Mouse (Mus musculus): Measurements from ENCODE around the gene Plekha4. TPM values are rescaled to one million over a fixed set of nuclear protein-coding genes. Genes with fewer than 3 reads are reported as not detected.
A peak's percentile ranks its signal among the peaks of the same experiment; 100 is the strongest.

Plekha4 gene
- 0.12 and 0.36 TPM in 2 replicates for total RNA-seq (2012; rRNA removed)
- polyA plus RNA-seq (2012; ENCODE audit: insufficient read depth in 1 of 2, insufficient read length in 2 of 2, low read depth in 1 of 2, low replicate concordance in 2 of 2, missing spikeins in 1 of 2) = under 1 TPM in 1 of 2 experiments, not detected in 1; 0.65 TPM

- peaks cover 0 to 35% of the 10 kb centered on the region in 2 experiments; a peak in 2 of 4 replicates for H3K36me3 ChIP-seq (ENCODE audit: control insufficient read depth in 1 of 2, insufficient read depth in 2 of 2, low read length in 2 of 2)
- peaks cover 3 to 25% of the 10 kb centered on the region in 2 experiments; a peak in 3 of 4 replicates for H3K4me1 ChIP-seq (ENCODE audit: control insufficient read depth in 1 of 2, insufficient read depth in 2 of 2, low read length in 2 of 2)
- DNase-seq (ENCODE audit: low read depth, low spot score) = peak; percentile 99
- no peak for TF ChIP-seq EP300 (IDR thresholded peaks at IDR 0.05; ENCODE audit: low read depth in 1 of 2, low read length in 2 of 2)
- no peak for TF ChIP-seq ZKSCAN1 (IDR thresholded peaks at IDR 0.05; ENCODE audit: low read depth, low read length)
- TF ChIP-seq GATA1 (IDR thresholded peaks at IDR 0.05; ENCODE audit: low read depth, low read length) = peak; percentile 81
- TF ChIP-seq USF2 (IDR thresholded peaks at IDR 0.05; ENCODE audit: borderline replicate concordance in 1 of 2, insufficient read depth in 1 of 2, low read depth in 1 of 2, low read length in 2 of 2) = no peak
- peak; percentile 73 for TF ChIP-seq SIN3A (IDR thresholded peaks at IDR 0.05; ENCODE audit: low read length)
- TF ChIP-seq MEF2A (IDR thresholded peaks at IDR 0.05; ENCODE audit: extremely low read depth, insufficient replicate concordance, low read depth, low read length, poor library complexity, severe bottlenecking) = no peak
- no peak for TF ChIP-seq ZNF384 (IDR thresholded peaks at IDR 0.05; ENCODE audit: low read depth, low read length)
- peak; percentile 78; the same call in 1 of the 2 replicates for TF ChIP-seq POLR2AphosphoS5 (IDR thresholded peaks at IDR 0.05; ENCODE audit: borderline replicate concordance, low read depth, low read length)
- TF ChIP-seq CTCF (IDR thresholded peaks at IDR 0.05 in 2 of 3, conservative IDR thresholded peaks at IDR 0.05 in 1 of 3; ENCODE audit: control insufficient read depth in 1 of 3, insufficient read depth in 1 of 3, low read depth in 2 of 3, low read length in 3 of 3, poor library complexity in 1 of 3, severe bottlenecking in 1 of 3) = no peak
- peak; percentile 82 for TF ChIP-seq HCFC1 (IDR thresholded peaks at IDR 0.05; ENCODE audit: low read depth, low read length)
- TF ChIP-seq MAFK (IDR thresholded peaks at IDR 0.05; ENCODE audit: borderline replicate concordance, low read depth, low read length) = no peak
- no peak for TF ChIP-seq RCOR1 (IDR thresholded peaks at IDR 0.05; ENCODE audit: low read depth, low read length)
- no peak for TF ChIP-seq ZC3H11A (IDR thresholded peaks at IDR 0.05; ENCODE audit: low read depth, low read length)
- 0 out of 2 replicates have a peak, but pooled peaks have one; percentile 33 for TF ChIP-seq GABPA (IDR thresholded peaks at IDR 0.05; ENCODE audit: low read depth, low read length)
- peak; percentile 70; the same call in 1 of the 2 replicates for TF ChIP-seq MAX (IDR thresholded peaks at IDR 0.05; ENCODE audit: low read length)
- no peak for TF ChIP-seq SMC3 (IDR thresholded peaks at IDR 0.05; ENCODE audit: low read depth, low read length)
- peak; percentile 68 for TF ChIP-seq MYC (IDR thresholded peaks at IDR 0.05; ENCODE audit: low read depth, low read length)
- TF ChIP-seq POLR2A (IDR thresholded peaks at IDR 0.05; ENCODE audit: control insufficient read depth in 1 of 2, insufficient read depth in 1 of 2, low read depth in 1 of 2, low read length in 2 of 2, poor library complexity in 1 of 2) = peak; percentile 97 to 99
- no peak; the same call in 1 of the 2 replicates for TF ChIP-seq KAT2A (conservative IDR thresholded peaks at IDR 0.05; ENCODE audit: low read depth, low read length)
- peak; percentile 40; the same call in 1 of the 2 replicates for TF ChIP-seq NRF1 (IDR thresholded peaks at IDR 0.05; ENCODE audit: insufficient read depth, low read depth, low read length, poor library complexity, severe bottlenecking)
- TF ChIP-seq ELF1 (IDR thresholded peaks at IDR 0.05; ENCODE audit: low read depth, low read length) = peak; percentile 87
- peak; percentile 89 for TF ChIP-seq CHD2 (IDR thresholded peaks at IDR 0.05; ENCODE audit: low read length)
- TF ChIP-seq CHD1 (IDR thresholded peaks at IDR 0.05; ENCODE audit: low read depth, low read length) = peak; percentile 23; the same call in 1 of the 2 replicates
- peak; percentile 93 for TF ChIP-seq ETS1 (IDR thresholded peaks at IDR 0.05; ENCODE audit: low read depth, low read length)
- TF ChIP-seq BHLHE40 (IDR thresholded peaks at IDR 0.05; ENCODE audit: borderline replicate concordance, low read depth, low read length) = 0 out of 2 replicates have a peak, but pooled peaks have one; percentile 86
- peak; percentile 78 for TF ChIP-seq TCF12 (IDR thresholded peaks at IDR 0.05; ENCODE audit: low read depth, low read length)
- peak; percentile 51; the same call in 1 of the 2 replicates for TF ChIP-seq TAL1 (IDR thresholded peaks at IDR 0.05; ENCODE audit: low read length)
- 0 out of 2 replicates have a peak, but pooled peaks have one; percentile 26 for TF ChIP-seq MAZ (IDR thresholded peaks at IDR 0.05; ENCODE audit: low read depth, low read length)
- TF ChIP-seq NELFE (IDR thresholded peaks at IDR 0.05; ENCODE audit: low read depth, low read length) = peak; percentile 98
- 0 out of 2 replicates have a peak, but pooled peaks have one; percentile 35 for TF ChIP-seq USF1 (IDR thresholded peaks at IDR 0.05; ENCODE audit: low read depth, low read length)
- no peak for TF ChIP-seq JUND (IDR thresholded peaks at IDR 0.05; ENCODE audit: low read depth, low read length)
- TF ChIP-seq POLR2AphosphoS2 (IDR thresholded peaks at IDR 0.05; ENCODE audit: low read length) = peak; percentile 98
- no peak for TF ChIP-seq MYB (IDR thresholded peaks at IDR 0.05; ENCODE audit: low read depth, low read length)
- peak; percentile 98 for TF ChIP-seq TBP (IDR thresholded peaks at IDR 0.05; ENCODE audit: low read depth, low read length)
- no peak for TF ChIP-seq RAD21 (IDR thresholded peaks at IDR 0.05; ENCODE audit: low read depth, low read length)
Measured at GRCm38 (mm10) chr7:45525809-45526473, at the start of gene Plekha4, which contains the start of gene Ppp1r15a. TSS of gene Plekha4 (plus strand) at chr7:45526330. TSS of gene Ppp1r15a (minus strand) at chr7:45526268.

More at GRCm38 (mm10) chr7:45525809-45526473, at the start of gene Plekha4, which contains the start of gene Ppp1r15a:
- Histone ChIP-seq H3K27ac (ENCODE audit: control insufficient read depth, low read depth, low read length) (peak within 1 kb of the TSS; percentile 95), H3K9ac (ENCODE audit: control insufficient read depth, low read depth, low read length, poor library complexity, severe bottlenecking) (peak within 1 kb of the TSS; percentile 92), H3K27me3 (ENCODE audit: control insufficient read depth in 1 of 2, insufficient read depth in 2 of 2, low read length in 2 of 2) (peaks cover 0 to under 1% of the 10 kb centered on the region in 2 experiments; a peak in 1 of 4 replicates), H3K79me2 (ENCODE audit: control insufficient read depth, insufficient read depth, low read length, poor library complexity) (peaks cover 27% of the 10 kb centered on the region), H3K9me3 (replicated peaks; ENCODE audit: insufficient read depth, low read length) (no peaks in the 10 kb centered on the region), H3K4me3 (ENCODE audit: control insufficient read depth in 1 of 2, insufficient read depth in 1 of 2, low read depth in 2 of 2, low read length in 2 of 2) (peak within 1 kb of the TSS; percentile 78 to 95)

Data from MEL (cell line).